Mouse (Mus musculus): ENCODE results near the gene Rnf220. TPM values are rescaled to one million over a fixed set of nuclear protein-coding genes. Genes with fewer than 3 reads are reported as not detected.

Gene Rnf220
- polyA plus RNA-seq, 1 experiment from 2014 or later, result 34.1 TPM

DNA sequence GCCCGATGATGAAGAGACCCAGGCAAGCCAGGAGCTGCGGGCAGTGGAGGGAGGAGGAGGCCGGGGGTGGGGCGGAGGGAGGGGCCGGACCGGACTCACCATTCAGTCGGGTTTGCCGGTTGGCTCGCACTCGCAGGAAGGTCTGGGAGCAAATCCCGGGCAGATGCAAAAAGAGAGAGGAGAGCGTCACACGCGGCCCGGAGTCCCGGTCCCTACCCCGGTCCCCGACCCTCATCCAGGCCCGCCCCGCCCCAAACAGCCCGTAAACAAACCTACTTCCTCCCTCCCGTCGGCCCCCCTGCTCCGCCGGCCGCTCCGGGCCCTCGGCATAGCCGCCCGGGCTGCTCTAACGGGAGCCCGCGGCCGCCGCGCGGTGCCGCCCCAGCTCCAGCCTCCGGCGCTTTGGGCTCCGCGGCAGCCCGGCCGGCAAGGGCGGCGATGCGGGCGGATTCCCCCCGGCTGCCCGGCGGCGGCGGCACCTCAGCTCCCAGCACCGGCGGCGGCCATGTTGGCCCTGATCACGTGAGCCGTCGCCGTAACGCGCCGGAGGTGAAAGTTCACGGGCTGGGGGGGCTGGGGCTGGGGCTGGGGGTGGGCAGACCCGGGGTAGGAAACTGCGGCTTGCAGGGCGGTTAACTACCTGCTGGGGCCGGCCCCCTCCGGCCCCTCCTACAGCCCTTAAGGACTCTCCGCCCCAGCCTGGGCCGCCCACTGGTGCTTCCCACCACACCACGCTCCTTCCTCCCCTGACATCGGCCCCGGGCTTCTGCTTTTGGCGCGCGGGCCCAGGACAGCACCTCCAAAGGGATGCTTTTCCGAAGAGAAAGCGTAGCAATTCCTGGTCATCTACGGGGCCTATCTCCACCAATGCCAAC lies 207.7 kb downstream of the Rnf220 start:
- peak overlapping the region; percentile 88 for H3K4me3 ChIP-seq
- peak; percentile 91 for ATAC-seq (replicated peaks; ENCODE audit: insufficient number of reproducible peaks, insufficient read depth, low FRiP score, low read depth)
- WGBS, result 1% methylated on average over 57 of the region's 80 CpGs
- H3K9me3 ChIP-seq (replicated peaks), result no peaks in the 10 kb centered on the region
- peak overlapping the region; percentile 95 for H3K27ac ChIP-seq
- H3K4me2 ChIP-seq, result peak overlapping the region; percentile 85
- no peaks in the 10 kb centered on the region for H3K27me3 ChIP-seq
- H3K36me3 ChIP-seq, result peaks cover 28% of the 10 kb centered on the region
- H3K4me1 ChIP-seq (replicated peaks), result peaks cover 24% of the 10 kb centered on the region
- H3K9ac ChIP-seq, result peak overlapping the region; percentile 76

DNA sequence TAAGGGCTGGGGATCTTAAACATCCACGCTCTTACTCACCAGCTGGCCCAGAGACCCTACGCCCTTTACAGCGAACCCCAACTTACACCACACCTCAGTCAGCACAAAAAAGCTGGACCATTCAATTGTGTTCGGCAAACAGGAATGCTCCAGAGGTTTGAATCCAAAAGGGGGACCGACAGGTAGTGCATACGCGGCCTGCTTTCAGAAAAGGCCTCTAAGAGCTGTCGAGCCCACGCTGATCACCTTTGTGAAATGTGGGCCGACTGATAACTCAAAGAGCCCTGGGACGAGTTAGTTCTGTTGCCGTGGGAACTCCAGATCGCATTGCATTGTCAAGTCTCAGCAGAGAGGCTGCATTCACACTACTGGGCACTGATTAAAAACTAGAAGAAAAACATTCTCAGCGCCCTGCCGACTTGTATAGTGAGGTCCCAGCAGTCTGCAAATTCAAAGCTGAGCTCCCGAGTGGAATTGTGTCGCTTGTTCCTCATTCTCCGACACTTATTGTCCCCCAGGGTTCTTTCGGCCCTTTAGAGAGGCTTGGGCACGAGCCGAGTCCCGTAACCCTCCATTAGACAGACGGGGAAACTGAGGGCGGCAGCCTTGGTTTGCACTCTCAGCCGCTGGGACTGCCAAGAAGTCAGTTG lies 208.4 kb downstream of the Rnf220 start:
- H3K36me3 ChIP-seq, result peaks cover 28% of the 10 kb centered on the region
- no peaks in the 10 kb centered on the region for H3K27me3 ChIP-seq
- ATAC-seq (replicated peaks; ENCODE audit: insufficient number of reproducible peaks, insufficient read depth, low FRiP score, low read depth), result no peak
- peak overlapping the region; percentile 95 for H3K27ac ChIP-seq
- peak overlapping the region; percentile 85 for H3K4me2 ChIP-seq
- H3K9ac ChIP-seq, result peak overlapping the region; percentile 76
- H3K4me1 ChIP-seq (replicated peaks), result peaks cover 31% of the 10 kb centered on the region
- H3K4me3 ChIP-seq, result peak overlapping the region; percentile 88
- H3K9me3 ChIP-seq (replicated peaks), result no peaks in the 10 kb centered on the region
- 21% methylated on average over 25 of the region's 25 CpGs for WGBS

DNA sequence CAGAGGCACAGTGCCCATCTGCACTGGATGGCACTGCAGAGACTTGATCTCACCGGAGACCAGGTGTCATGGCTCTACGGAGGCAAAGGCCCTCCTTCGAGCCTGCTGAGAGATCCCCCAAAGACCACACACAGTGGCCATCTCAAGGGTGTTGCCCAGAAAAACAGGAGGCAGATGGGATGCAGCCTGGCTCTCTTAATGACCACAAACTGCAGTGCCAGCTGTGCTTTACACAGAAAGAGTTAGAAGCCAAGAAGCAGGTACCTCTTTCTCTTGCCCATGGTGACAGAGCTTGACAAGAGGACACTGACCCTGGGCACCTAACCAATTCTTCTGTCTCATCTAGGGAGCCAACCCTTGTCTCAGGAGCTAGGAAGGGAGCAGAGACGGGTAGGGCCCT lies 212.5 kb downstream of the Rnf220 start:
- Histone ChIP-seq H3K4me3 (no peak overlapping the region), H3K4me2 (no peak overlapping the region), H3K9ac (no peak overlapping the region), H3K36me3 (peaks cover 38% of the 10 kb centered on the region), H3K27me3 (no peaks in the 10 kb centered on the region), H3K27ac (no peak overlapping the region), H3K4me1 (replicated peaks) (peaks cover 42% of the 10 kb centered on the region), H3K9me3 (replicated peaks) (no peaks in the 10 kb centered on the region)
- ATAC-seq (replicated peaks; ENCODE audit: insufficient number of reproducible peaks, insufficient read depth, low FRiP score, low read depth), result no peak
- WGBS, result 48% methylated on average over 4 of the region's 4 CpGs

DNA sequence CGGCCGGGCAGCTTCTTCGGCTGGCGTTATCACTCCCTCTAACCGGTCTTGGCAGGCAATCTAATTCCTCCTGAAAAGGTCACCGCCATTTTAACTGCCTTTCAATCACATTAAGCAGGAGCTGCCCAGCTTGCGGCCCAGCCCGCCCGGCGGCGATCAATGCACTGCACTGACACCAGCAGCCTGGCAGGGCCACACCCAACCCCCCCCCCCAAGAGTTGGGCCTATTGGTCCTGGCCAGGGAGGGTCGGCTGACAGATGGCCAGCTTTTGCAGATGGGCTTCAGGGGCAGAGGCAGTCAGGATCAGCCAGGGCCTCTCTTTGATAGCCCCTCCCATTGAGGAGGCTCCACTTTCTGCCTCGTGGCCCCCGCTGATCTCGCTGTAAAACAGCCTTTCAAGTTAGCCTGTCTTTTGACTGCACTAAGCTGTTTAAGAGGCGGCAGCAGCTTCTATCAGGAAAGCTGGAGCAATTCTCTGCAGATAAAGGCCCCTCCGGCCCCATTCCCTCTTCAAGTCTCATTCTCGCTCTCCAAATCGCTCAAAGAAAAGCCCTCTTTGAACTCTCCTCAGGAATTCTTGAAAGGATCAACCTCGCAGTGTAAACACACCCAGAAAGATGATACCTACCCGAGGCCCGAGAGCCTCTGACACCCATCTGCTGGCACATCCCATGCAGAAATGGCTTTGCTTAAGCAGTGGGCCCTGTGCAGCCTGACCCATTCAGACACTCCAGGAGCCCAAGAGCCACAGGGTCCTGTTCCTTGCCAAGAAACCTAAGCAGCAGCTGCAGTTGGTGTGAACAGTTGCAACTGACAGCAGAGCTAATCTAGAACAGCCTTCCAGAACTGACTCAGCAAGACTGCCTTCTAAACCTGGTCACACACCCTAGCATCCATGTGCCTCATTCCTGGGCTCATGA lies 213.3 kb downstream of the Rnf220 start:
- ATAC-seq (replicated peaks; ENCODE audit: insufficient number of reproducible peaks, insufficient read depth, low FRiP score, low read depth), result no peak; the same call in 1 of the 2 replicates
- peaks cover 44% of the 10 kb centered on the region for H3K4me1 ChIP-seq (replicated peaks)
- peaks cover 44% of the 10 kb centered on the region for H3K36me3 ChIP-seq
- no peaks in the 10 kb centered on the region for H3K27me3 ChIP-seq
- no peak overlapping the region for H3K4me3 ChIP-seq
- WGBS, result 33% methylated on average over 22 of the region's 22 CpGs
- H3K9ac ChIP-seq, result no peak overlapping the region
- H3K9me3 ChIP-seq (replicated peaks), result no peaks in the 10 kb centered on the region
- peak overlapping the region; percentile 11; the same call in 1 of the 2 replicates for H3K4me2 ChIP-seq
- 0 out of 2 replicates have a peak overlapping the region, but pooled peaks have one; percentile 20 for H3K27ac ChIP-seq

DNA sequence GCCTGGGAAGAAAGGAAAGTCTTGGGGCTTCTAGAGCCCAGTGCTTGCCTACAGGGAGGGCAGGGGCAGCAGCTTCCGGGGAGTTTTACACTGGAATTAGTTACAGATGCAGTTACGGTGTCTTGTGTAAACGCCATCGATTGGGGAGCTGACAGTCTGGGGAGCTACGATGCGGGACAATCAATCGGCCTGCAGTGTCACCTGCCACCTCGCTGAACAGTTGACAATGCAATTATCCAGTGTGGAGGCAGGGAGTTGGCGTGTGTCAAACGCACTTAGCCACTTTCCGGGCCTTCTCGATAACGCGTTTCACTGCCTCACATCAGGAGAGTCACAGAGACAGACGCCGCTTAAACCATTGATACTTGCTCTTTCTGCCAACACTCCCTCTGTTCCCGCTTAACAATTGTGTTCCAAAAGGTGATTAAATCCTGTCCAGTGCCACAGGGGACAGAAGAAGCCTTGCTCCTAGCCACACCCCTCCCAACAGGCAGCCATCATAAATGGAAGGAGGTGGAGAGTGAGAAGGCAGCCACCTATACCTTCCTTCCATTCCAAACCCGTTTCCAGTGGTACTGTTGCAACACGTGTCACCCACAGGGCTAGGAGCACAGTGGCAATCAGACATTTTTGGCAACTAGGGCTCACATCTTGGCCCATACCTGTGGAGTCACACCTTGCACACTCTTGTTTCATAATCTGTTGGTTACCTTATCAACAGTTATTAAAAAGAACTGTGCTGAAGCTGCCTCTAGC lies 215.6 kb downstream of the Rnf220 start:
- ATAC-seq (replicated peaks; ENCODE audit: insufficient number of reproducible peaks, insufficient read depth, low FRiP score, low read depth), result no peak
- WGBS, result 73% methylated on average over 19 of the region's 19 CpGs
- peaks cover 58% of the 10 kb centered on the region for H3K36me3 ChIP-seq

DNA sequence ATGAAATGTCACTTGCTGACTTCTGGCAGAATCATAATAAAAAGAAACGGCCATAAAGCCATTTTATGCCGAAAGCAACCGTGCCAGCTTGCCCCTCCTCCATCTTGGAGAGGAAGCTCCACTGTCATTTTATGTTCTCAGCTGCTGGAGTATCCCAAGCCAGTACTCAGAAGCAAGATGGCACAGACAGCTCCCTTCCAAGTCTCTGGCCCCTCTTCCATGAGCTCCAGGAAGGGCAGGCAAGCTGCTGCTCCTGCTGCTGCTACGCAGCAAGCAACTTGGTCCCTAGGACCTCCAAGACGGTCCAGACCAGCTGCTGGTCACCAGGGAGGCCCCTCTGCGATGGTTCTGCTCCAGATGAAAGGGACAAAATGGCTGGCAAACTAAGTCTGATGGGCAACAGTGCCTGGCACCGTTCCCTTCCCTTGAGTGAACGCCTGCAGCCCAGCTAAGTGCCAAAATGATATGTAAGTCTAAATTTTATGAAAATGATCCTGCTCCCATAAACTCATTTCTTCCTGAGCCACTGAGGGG lies 216.4 kb downstream of the Rnf220 start:
- ATAC-seq (replicated peaks; ENCODE audit: insufficient number of reproducible peaks, insufficient read depth, low FRiP score, low read depth), result no peak
- H3K4me3 ChIP-seq, result no peak overlapping the region
- H3K36me3 ChIP-seq, result peaks cover 59% of the 10 kb centered on the region
- no peaks in the 10 kb centered on the region for H3K27me3 ChIP-seq
- WGBS, result 90% methylated on average over 8 of the region's 8 CpGs
- peaks cover 33% of the 10 kb centered on the region for H3K4me1 ChIP-seq (replicated peaks)
- no peak overlapping the region for H3K9ac ChIP-seq
- no peak overlapping the region for H3K27ac ChIP-seq
- no peak overlapping the region for H3K4me2 ChIP-seq
- no peaks in the 10 kb centered on the region for H3K9me3 ChIP-seq (replicated peaks)

More for the DNA sequence above, 215.6 kb downstream of the Rnf220 start:
- Histone ChIP-seq H3K4me3 (no peak overlapping the region), H3K27ac (no peak overlapping the region), H3K4me2 (no peak overlapping the region), H3K9me3 (replicated peaks) (no peaks in the 10 kb centered on the region), H3K27me3 (no peaks in the 10 kb centered on the region), H3K4me1 (replicated peaks) (peaks cover 34% of the 10 kb centered on the region), H3K9ac (no peak overlapping the region)

DNA sequence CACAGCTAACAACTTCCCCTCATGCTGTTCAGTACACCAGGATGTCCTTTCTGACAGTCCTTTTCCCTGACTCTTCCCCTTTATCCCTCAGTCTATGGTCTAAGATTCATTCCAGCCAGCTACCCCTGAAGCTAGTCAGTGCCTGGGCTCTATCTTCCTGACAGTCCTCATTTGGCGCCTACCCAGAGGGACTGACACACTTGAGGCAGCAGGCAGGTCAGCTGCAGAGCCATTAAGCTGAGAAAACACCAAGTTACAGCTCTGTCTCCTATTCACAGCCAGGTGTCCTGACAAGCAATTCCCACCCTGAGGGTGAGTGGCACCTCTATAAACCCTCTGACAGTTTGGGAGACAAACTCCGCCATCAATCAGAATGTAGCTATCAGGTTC lies 217.6 kb downstream of the Rnf220 start:
- peaks cover 59% of the 10 kb centered on the region for H3K36me3 ChIP-seq
- H3K9me3 ChIP-seq (replicated peaks), result no peaks in the 10 kb centered on the region
- 58% methylated on average over 2 of the region's 2 CpGs for WGBS
- no peak overlapping the region for H3K4me3 ChIP-seq
- peaks cover 23% of the 10 kb centered on the region for H3K4me1 ChIP-seq (replicated peaks)
- H3K9ac ChIP-seq, result no peak overlapping the region
- ATAC-seq (replicated peaks; ENCODE audit: insufficient number of reproducible peaks, insufficient read depth, low FRiP score, low read depth), result no peak
- H3K27me3 ChIP-seq, result no peaks in the 10 kb centered on the region
- H3K27ac ChIP-seq, result no peak overlapping the region
- H3K4me2 ChIP-seq, result no peak overlapping the region

DNA sequence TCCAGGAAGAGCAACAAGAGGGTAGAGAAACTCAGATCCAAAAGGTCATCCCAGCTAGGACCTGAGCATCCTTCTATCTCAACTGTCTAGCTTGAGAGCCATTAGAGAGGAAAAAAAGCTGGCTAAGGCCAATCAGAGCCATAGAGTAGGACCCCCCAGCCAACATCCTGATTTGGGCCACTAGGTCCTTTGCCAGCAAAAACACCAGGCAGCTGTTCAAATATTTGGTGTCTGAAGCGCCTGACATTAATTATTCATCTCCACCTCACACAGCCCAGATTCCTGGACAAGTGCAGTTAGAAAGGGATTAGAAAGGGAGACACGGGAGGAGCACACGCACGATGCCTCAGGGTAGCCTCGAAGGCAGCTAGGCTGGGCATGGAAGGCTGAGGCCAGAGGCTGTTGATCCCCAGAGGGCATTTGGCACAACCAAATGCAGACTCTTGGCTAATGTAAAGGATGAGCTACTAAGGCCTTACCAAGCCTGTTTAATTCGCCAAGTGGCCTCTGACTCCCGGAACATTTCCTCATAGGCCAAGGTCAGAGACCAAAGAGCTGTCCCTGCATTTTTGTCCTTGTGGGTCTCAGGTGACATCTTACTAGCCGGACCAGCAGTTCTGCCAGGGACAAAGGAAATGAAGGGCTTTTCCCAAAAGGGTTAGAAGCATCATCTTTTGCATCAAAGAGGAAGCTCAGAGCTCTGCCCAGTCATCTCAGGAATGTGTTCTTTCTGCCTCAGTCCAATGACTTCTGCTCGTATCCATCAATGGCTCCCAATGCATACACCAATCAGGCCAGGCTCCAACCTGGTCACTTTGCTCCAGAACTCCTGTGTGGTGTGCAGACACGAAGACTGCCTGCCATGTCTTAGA lies 218.2 kb downstream of the Rnf220 start:
- Histone ChIP-seq H3K9me3 (replicated peaks) (no peaks in the 10 kb centered on the region), H3K27me3 (no peaks in the 10 kb centered on the region), H3K27ac (no peak overlapping the region), H3K4me2 (no peak overlapping the region), H3K4me3 (no peak overlapping the region), H3K4me1 (replicated peaks) (peaks cover 16% of the 10 kb centered on the region), H3K36me3 (peaks cover 65% of the 10 kb centered on the region), H3K9ac (no peak overlapping the region)
- 78% methylated on average over 10 of the region's 10 CpGs for WGBS
- ATAC-seq (replicated peaks; ENCODE audit: insufficient number of reproducible peaks, insufficient read depth, low FRiP score, low read depth), result no peak

DNA sequence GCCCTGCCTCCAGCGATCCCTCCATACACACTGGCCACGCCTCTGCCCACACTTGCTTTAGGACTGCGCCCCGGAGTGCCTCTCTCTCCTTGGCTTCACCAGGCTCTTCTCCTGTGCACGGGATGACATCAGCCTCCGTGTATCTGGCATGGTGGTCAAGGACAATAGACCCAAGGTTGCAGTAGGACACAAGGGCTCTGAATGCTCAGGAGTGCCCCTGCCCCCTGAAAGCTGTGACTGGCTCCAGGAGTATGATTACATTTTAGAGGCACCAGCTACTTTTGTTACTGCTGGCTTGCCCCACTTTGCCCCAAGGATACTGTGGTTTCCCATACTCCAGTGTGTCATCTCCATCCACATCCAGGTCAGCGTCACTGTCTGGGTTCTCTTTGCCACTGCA lies 219.2 kb downstream of the Rnf220 start:
- Histone ChIP-seq H3K36me3 (peaks cover 68% of the 10 kb centered on the region), H3K9ac (no peak overlapping the region), H3K4me2 (no peak overlapping the region), H3K4me3 (no peak overlapping the region), H3K9me3 (replicated peaks) (no peaks in the 10 kb centered on the region), H3K27me3 (no peaks in the 10 kb centered on the region), H3K27ac (no peak overlapping the region), H3K4me1 (replicated peaks) (peaks cover 8% of the 10 kb centered on the region; the same call in 1 of the 2 replicates)
- no peak for ATAC-seq (replicated peaks; ENCODE audit: insufficient number of reproducible peaks, insufficient read depth, low FRiP score, low read depth)
- 84% methylated on average over 7 of the region's 7 CpGs for WGBS

DNA sequence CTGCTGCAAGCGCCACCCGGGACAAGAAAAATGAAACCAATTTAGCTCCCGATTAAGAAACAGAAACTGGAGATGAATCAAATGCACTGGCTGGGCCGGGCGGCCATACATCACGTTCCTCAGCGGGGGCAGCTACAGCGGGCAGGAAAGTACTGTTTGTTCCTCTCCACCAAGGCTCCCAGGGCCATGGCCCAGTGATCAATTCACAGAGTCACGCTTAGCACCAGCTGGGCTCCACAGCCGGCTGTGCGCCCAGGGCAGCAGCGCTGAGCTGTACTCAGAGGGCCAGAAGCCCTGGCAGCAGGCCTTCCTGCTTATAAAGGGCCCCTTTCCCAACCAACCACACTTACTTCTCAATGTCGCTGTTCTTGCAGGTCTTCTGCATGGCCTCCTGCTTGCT lies 219.8 kb downstream of the Rnf220 start:
- Histone ChIP-seq H3K27me3 (no peaks in the 10 kb centered on the region), H3K27ac (no peak overlapping the region), H3K4me3 (no peak overlapping the region), H3K9ac (no peak overlapping the region), H3K36me3 (peaks cover 71% of the 10 kb centered on the region), H3K4me1 (replicated peaks) (peaks cover 8% of the 10 kb centered on the region; the same call in 1 of the 2 replicates), H3K4me2 (no peak overlapping the region), H3K9me3 (replicated peaks) (no peaks in the 10 kb centered on the region)
- no peak for ATAC-seq (replicated peaks; ENCODE audit: insufficient number of reproducible peaks, insufficient read depth, low FRiP score, low read depth)
- WGBS, result 86% methylated on average over 13 of the region's 13 CpGs

Data from heart, embryonic 15.5 days (tissue).